Mouse (Mus musculus) embryonic stem cell, embryonic (primary cell): Measurements from ENCODE around the gene Exoc1.

ENCODE experiments used
- CTCF ChIA-PET, 4 experiments: fragments of 300-600 bp in 2 of 4; fragments of 350-600 bp in 2 of 4; sonication (Branson Sonifier 250); formaldehyde crosslinking; loops; one replicate each; lab custom pipeline; 2022; ENCODE audit warnings: inconsistent platforms in 2 of 4; lab: Charles Lee
- POLR2A ChIA-PET, 4 experiments: fragments of 300-600 bp in 2 of 4; fragments of 350-600 bp in 2 of 4; sonication (Branson Sonifier 250); formaldehyde crosslinking; loops; one replicate each; lab custom pipeline; 2022; ENCODE audit warnings: antibody characterized with exemption in 4 of 4, inconsistent platforms in 1 of 4; lab: Charles Lee

The Exoc1 gene

GRCm38 (mm10) chr5:76529040-76529703, at the start of gene Exoc1:
TSS of gene Exoc1 (plus strand) at chr5:76529311.
- ChIA-PET CTCF (no interaction called here), POLR2A (interaction anchor here in 2 of 4 experiments (0.6 to 1.4 kb wide), 7 partner anchors 9 to 954 kb away, joined by 3 to 6 read pairs (median 3); partner anchors contain the start of gene Kit (in 1 of the 2))

GRCm38 (mm10) chr5:76483811-76484210, 45.3 kb upstream of the Exoc1 start, which contains the start of gene Gm7271:
TSS of gene Gm7271 (plus strand) at chr5:76484040.
- POLR2A ChIA-PET: no interaction called here
- CTCF ChIA-PET: no interaction called here

- CTCF ChIA-PET: no interaction called here
- POLR2A ChIA-PET: no interaction called here
These were observed 34.0 kb upstream of the Exoc1 start for GRCm38 (mm10) chr5:76495126-76495525.

GRCm38 (mm10) chr5:76522446-76522845, 6.7 kb upstream of the Exoc1 start:
- POLR2A ChIA-PET: interaction anchor here in 1 of 4 experiments (0.7 kb wide), 1 partner anchor 616 kb away, joined by 3 read pairs; no protein-coding TSS in a partner anchor
- CTCF ChIA-PET: no interaction called here

GRCm38 (mm10) chr5:76524623-76525022, 4.5 kb upstream of the Exoc1 start:
- CTCF ChIA-PET: no interaction called here

GRCm38 (mm10) chr5:76525066-76525465, 4.0 kb upstream of the Exoc1 start:
- ChIA-PET CTCF (no interaction called here), POLR2A (no interaction called here)

More at GRCm38 (mm10) chr5:76524623-76525022, 4.5 kb upstream of the Exoc1 start:
- POLR2A ChIA-PET: no interaction called here

- POLR2A ChIA-PET: no interaction called here
- CTCF ChIA-PET: no interaction called here
These were observed 3.3 kb upstream of the Exoc1 start for GRCm38 (mm10) chr5:76525829-76526228.

GRCm38 (mm10) chr5:76529704-76530066, 574 bp downstream of the Exoc1 start:
- POLR2A ChIA-PET: interaction anchor here in 2 of 4 experiments (0.6 to 1.4 kb wide), 8 partner anchors 8 to 955 kb away, joined by 3 to 6 read pairs (median 3); partner anchors contain the start of gene Kit (in 1 of the 2)

GRCm38 (mm10) chr5:76533186-76533585, 4.1 kb downstream of the Exoc1 start:
- ChIA-PET POLR2A (interaction anchor here in 1 of 4 experiments (1.2 kb wide), 1 partner anchor 35 kb away, joined by 3 read pairs; no protein-coding TSS in a partner anchor), CTCF (no interaction called here)

More at GRCm38 (mm10) chr5:76529704-76530066, 574 bp downstream of the Exoc1 start:
- CTCF ChIA-PET: no interaction called here

- ChIA-PET CTCF (interaction anchor here in 1 of 4 experiments (0.6 kb wide), 1 partner anchor 44 kb away, joined by 3 read pairs; no protein-coding TSS in a partner anchor), POLR2A (interaction anchor here in 1 of 4 experiments (1.2 kb wide), 1 partner anchor 14 kb away, joined by 3 read pairs; no protein-coding TSS in a partner anchor)
These were observed 7.1 kb downstream of the Exoc1 start for GRCm38 (mm10) chr5:76536231-76536630.

- ChIA-PET CTCF (no interaction called here), POLR2A (interaction anchor here in 1 of 4 experiments (0.7 to 2.0 kb wide), 2 partner anchors 8 to 181 kb away, joined by 3 to 6 read pairs; partner anchors contain the start of gene Exoc1)
These were observed 8.5 kb downstream of the Exoc1 start for GRCm38 (mm10) chr5:76537578-76537977.

- ChIA-PET POLR2A (interaction anchor here in 1 of 4 experiments (0.7 to 1.3 kb wide), 2 partner anchors 9 to 17 kb away, joined by 3 to 4 read pairs; no protein-coding TSS in a partner anchor), CTCF (interaction anchor here in 1 of 4 experiments (0.6 kb wide), 2 partner anchors 40 to 254 kb away, joined by 3 to 4 read pairs; no protein-coding TSS in a partner anchor)
These were observed 11.1 kb downstream of the Exoc1 start for GRCm38 (mm10) chr5:76540181-76540580.

GRCm38 (mm10) chr5:76540842-76541241, 11.7 kb downstream of the Exoc1 start:
- CTCF ChIA-PET: interaction anchor here in 1 of 4 experiments (0.6 kb wide), 1 partner anchor 40 kb away, joined by 3 read pairs; no protein-coding TSS in a partner anchor
- POLR2A ChIA-PET: interaction anchor here in 1 of 4 experiments (0.6 kb wide), 1 partner anchor 588 kb away, joined by 3 read pairs; no protein-coding TSS in a partner anchor

GRCm38 (mm10) chr5:76543200-76543599, 14.1 kb downstream of the Exoc1 start:
- CTCF ChIA-PET: interaction anchor here (0.6 to 1.3 kb wide), 4 partner anchors 11 to 965 kb away, joined by 3 to 15 read pairs (median 4); partner anchors contain the start of gene Kdr (in 1 of the 4)
- POLR2A ChIA-PET: interaction anchor here in 2 of 4 experiments (0.6 to 1.7 kb wide), 2 partner anchors 14 to 1272 kb away, joined by 3 to 5 read pairs; partner anchors contain the start of gene Exoc1 (in 1 of the 2)

- ChIA-PET CTCF (no interaction called here), POLR2A (interaction anchor here in 1 of 4 experiments (1.1 kb wide), 1 partner anchor 14 kb away, joined by 3 read pairs; no protein-coding TSS in a partner anchor)
These were observed 21.3 kb downstream of the Exoc1 start for GRCm38 (mm10) chr5:76550426-76550825.

- CTCF ChIA-PET: no interaction called here
- POLR2A ChIA-PET: interaction anchor here in 1 of 4 experiments (1.2 kb wide), 1 partner anchor 36 kb away, joined by 3 read pairs; the partner anchor contains the start of gene Exoc1
These were observed 36.2 kb downstream of the Exoc1 start for GRCm38 (mm10) chr5:76565321-76565720.

- POLR2A ChIA-PET: interaction anchor here in 2 of 4 experiments (1.0 kb wide), 2 partner anchors 16 to 434 kb away, joined by 3 read pairs; partner anchors contain the start of gene Srd5a3 (in 1 of the 2)
- CTCF ChIA-PET: interaction anchor here in 3 of 4 experiments (0.6 to 1.0 kb wide), 3 partner anchors 14 to 703 kb away, joined by 3 to 5 read pairs (median 3); partner anchors contain the start of gene Cep135 (in 1 of the 3)
These were observed 45.1 kb downstream of the Exoc1 start for GRCm38 (mm10) chr5:76574251-76574650.

- CTCF ChIA-PET: no interaction called here
- POLR2A ChIA-PET: interaction anchor here in 1 of 4 experiments (1.3 kb wide), 1 partner anchor 10 kb away, joined by 3 read pairs; no protein-coding TSS in a partner anchor
These were observed 47.9 kb downstream of the Exoc1 start for GRCm38 (mm10) chr5:76577026-76577425.

GRCm38 (mm10) chr5:76585378-76585777, 56.3 kb downstream of the Exoc1 start:
- POLR2A ChIA-PET: interaction anchor here in 1 of 4 experiments (0.6 kb wide), 1 partner anchor 944 kb away, joined by 5 read pairs; no protein-coding TSS in a partner anchor
- CTCF ChIA-PET: no interaction called here
